9 mouse cellular contexts compared by ENCODE assay signal in the genomic region with DNA sequence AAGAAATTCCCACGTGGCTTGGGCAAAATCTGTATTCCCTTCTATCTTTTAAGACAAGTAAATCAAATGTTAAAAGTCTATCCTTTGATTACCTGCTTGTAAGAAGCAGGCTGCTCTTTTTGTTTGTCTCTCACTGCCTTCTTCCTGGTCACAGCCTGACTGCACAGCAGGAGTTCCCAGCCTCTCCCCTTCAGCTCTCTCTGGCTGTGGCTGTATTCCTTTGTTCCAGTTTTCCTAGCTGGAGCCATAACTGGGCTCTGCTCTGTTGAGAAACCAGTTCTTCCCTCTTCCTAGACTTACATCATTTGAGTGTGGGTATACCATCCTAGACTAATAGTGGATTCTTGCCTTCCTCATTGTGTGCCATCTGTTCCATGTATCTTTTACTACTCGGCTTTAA. TPM values are rescaled to one million over a fixed set of nuclear protein-coding genes. Genes with fewer than 3 reads are reported as not detected.
A peak's percentile ranks its signal among the peaks of the same experiment; 100 is the strongest.
DNase-seq lines count a peak whose midpoint lies in the region; ATAC-seq lines count a peak whose summit lies in the region.
"Had no signal": no experiment of that assay in that cellular context is flagged by ENCODE, and none has a peak within 500 bp of the region (broad histone marks: within the 10 kb centered on the region; RNA-seq: fewer than 3 reads in every experiment).

No protein-coding gene starts in this region.

- H3K4me2 ChIP-seq in heart, embryonic 15.5 days, result no peak overlapping the region
- no peak overlapping the region for H3K4me2 ChIP-seq in forebrain, embryonic 16.5 days (ENCODE audit: low read length)
- no peak overlapping the region for H3K4me2 ChIP-seq in midbrain, embryonic 13.5 days (replicated peaks)

- no peak overlapping the region for H3K9ac ChIP-seq in heart, embryonic 15.5 days
- no peak overlapping the region for H3K9ac ChIP-seq in forebrain, embryonic 16.5 days (replicated peaks; ENCODE audit: low read depth, low read length)
- no peak overlapping the region for H3K9ac ChIP-seq in midbrain, embryonic 13.5 days (replicated peaks)

- no peak for DNase-seq in heart, adult 9 months (ENCODE audit: low spot score in 2 of 2)
- DNase-seq in cerebellum, adult 11 months, result peak; percentile 34
- no peak for DNase-seq in layer of hippocampus, adult 18-20 months (ENCODE audit: low spot score in 2 of 2)
- DNase-seq in spleen, adult 18-20 months, result no peak
- no peak for DNase-seq in layer of hippocampus, postnatal 10 days (ENCODE audit: low spot score in 2 of 2)
- DNase-seq: adrenal gland, adult 2 months had no signal

- H3K9me3 ChIP-seq in heart, embryonic 15.5 days (replicated peaks), result no peaks in the 10 kb centered on the region
- no peaks in the 10 kb centered on the region for H3K9me3 ChIP-seq in forebrain, embryonic 16.5 days (ENCODE audit: control insufficient read depth, low read length)
- no peaks in the 10 kb centered on the region for H3K9me3 ChIP-seq in midbrain, embryonic 13.5 days

- no peak for ATAC-seq in heart, embryonic 15.5 days (replicated peaks; ENCODE audit: insufficient number of reproducible peaks, insufficient read depth, low FRiP score, low read depth)
- ATAC-seq in forebrain, embryonic 16.5 days, result no peak
- no peak for ATAC-seq in midbrain, embryonic 13.5 days

- peaks cover 13% of the 10 kb centered on the region for H3K36me3 ChIP-seq in heart, embryonic 15.5 days
- peaks cover 4% of the 10 kb centered on the region; the same call in 1 of the 2 replicates for H3K36me3 ChIP-seq in forebrain, embryonic 16.5 days (ENCODE audit: control insufficient read depth, insufficient read depth)
- peaks cover 16% of the 10 kb centered on the region for H3K36me3 ChIP-seq in midbrain, embryonic 13.5 days

- no peaks in the 10 kb centered on the region for H3K27me3 ChIP-seq in heart, embryonic 15.5 days
- H3K27me3 ChIP-seq in forebrain, embryonic 16.5 days (replicated peaks; ENCODE audit: control insufficient read depth, insufficient read depth, low read length), result no peaks in the 10 kb centered on the region
- no peaks in the 10 kb centered on the region for H3K27me3 ChIP-seq in midbrain, embryonic 13.5 days

- H3K27ac ChIP-seq in heart, embryonic 15.5 days, result peak overlapping the region; percentile 45; the same call in 1 of the 2 replicates
- peak overlapping the region; percentile 30; the same call in 1 of the 2 replicates for H3K27ac ChIP-seq in forebrain, embryonic 16.5 days (ENCODE audit: low read length)
- H3K27ac ChIP-seq in midbrain, embryonic 13.5 days, result peak overlapping the region; percentile 79

- peaks cover 9% of the 10 kb centered on the region for H3K4me1 ChIP-seq in heart, embryonic 15.5 days (replicated peaks)
- H3K4me1 ChIP-seq in forebrain, embryonic 16.5 days (replicated peaks; ENCODE audit: control insufficient read depth, insufficient read depth, low read length), result peaks cover 6% of the 10 kb centered on the region
- H3K4me1 ChIP-seq in midbrain, embryonic 13.5 days (replicated peaks), result peaks cover 13% of the 10 kb centered on the region

- WGBS in heart, embryonic 15.5 days, result 30% methylated on average over 2 of the region's 2 CpGs
- 26% methylated on average over 2 of the region's 2 CpGs for WGBS in forebrain, embryonic 16.5 days
- 27% methylated on average over 2 of the region's 2 CpGs for WGBS in midbrain, embryonic 13.5 days

- H3K4me3 ChIP-seq in heart, embryonic 15.5 days, result no peak overlapping the region
- no peak overlapping the region for H3K4me3 ChIP-seq in forebrain, embryonic 16.5 days (replicated peaks; ENCODE audit: low read length)
- no peak overlapping the region for H3K4me3 ChIP-seq in midbrain, embryonic 13.5 days (replicated peaks)

RNA-seq across cellular contexts. Expression of gene Ube2r2, which starts 29.4 kb away (rescaled TPM):
- polyA plus RNA-seq in heart, embryonic 15.5 days (2015; fragmentation: Nextera tagmentation; extraction: Ambion mirVana), result 70.6 and 73.1 TPM in 2 replicates
- 51.4 and 56.2 TPM in 2 replicates for polyA plus RNA-seq in forebrain, embryonic 16.5 days (2015; fragmentation: Nextera tagmentation; extraction: Ambion mirVana)
- 76.5 and 87.8 TPM in 2 replicates for polyA plus RNA-seq in midbrain, embryonic 13.5 days (2015; fragmentation: Nextera tagmentation; extraction: Ambion mirVana)
- 10 to 100 TPM; 78.4 to 78.6 TPM for total RNA-seq in layer of hippocampus, adult 18-20 months (2021)
- total RNA-seq in layer of hippocampus, postnatal 10 days (2021), result 10 to 100 TPM; 84.2 to 84.4 TPM

RNA-seq across cellular contexts. Expression of gene Nol6, which starts 40.7 kb away (rescaled TPM):
- 12.8 and 20.2 TPM in 2 replicates for polyA plus RNA-seq in heart, embryonic 15.5 days (2015; fragmentation: Nextera tagmentation; extraction: Ambion mirVana)
- polyA plus RNA-seq in forebrain, embryonic 16.5 days (2015; fragmentation: Nextera tagmentation; extraction: Ambion mirVana), result 41.7 and 45.6 TPM in 2 replicates
- 28.1 and 28.7 TPM in 2 replicates for polyA plus RNA-seq in midbrain, embryonic 13.5 days (2015; fragmentation: Nextera tagmentation; extraction: Ambion mirVana)
- 100 to 1,000 TPM; 107 to 108 TPM for total RNA-seq in layer of hippocampus, adult 18-20 months (2021)
- 10 to 100 TPM; 86.2 to 87.7 TPM for total RNA-seq in layer of hippocampus, postnatal 10 days (2021)
